Mouse (Mus musculus): ENCODE results near the gene Unc13b. TPM values are rescaled to one million over a fixed set of nuclear protein-coding genes. Genes with fewer than 3 reads are reported as not detected.
A peak's percentile ranks its signal among the peaks of the same experiment; 100 is the strongest.

The Unc13b gene
- total and polyA plus RNA-seq, 2 experiments from 2014 or later, result 7.9 to 40.2 TPM

- H3K27ac ChIP-seq (ENCODE audit: low read depth, low read length), result no peak overlapping the region
- WGBS, result 95% methylated on average over 2 of the region's 2 CpGs
- H3K36me3 ChIP-seq (ENCODE audit: insufficient read depth, low read length), result peaks cover 3% of the 10 kb centered on the region; the same call in 1 of the 2 replicates
- no peak overlapping the region for H3K4me3 ChIP-seq (ENCODE audit: low read depth, low read length)
- no peaks in the 10 kb centered on the region for H3K27me3 ChIP-seq (ENCODE audit: insufficient read depth, low read length)
- DNase-seq (ENCODE audit: low spot score) (no peak), ATAC-seq (ENCODE audit: low FRiP score) (no peak)
- H3K9me3 ChIP-seq (ENCODE audit: low read length), result no peaks in the 10 kb centered on the region
- H3K4me2 ChIP-seq (ENCODE audit: low read depth, low read length, poor library complexity, severe bottlenecking), result no peak overlapping the region
- no peak overlapping the region for H3K9ac ChIP-seq (replicated peaks; ENCODE audit: low read length, poor library complexity, severe bottlenecking)
- TF ChIP-seq CTCF (IDR thresholded peaks at IDR 0.05), result no peak
- H3K4me1 ChIP-seq (ENCODE audit: insufficient read depth, low read length), result no peaks in the 10 kb centered on the region
Observed at GRCm38 (mm10) chr4:43089950-43090349, 31.2 kb downstream of the Unc13b start.

DNA sequence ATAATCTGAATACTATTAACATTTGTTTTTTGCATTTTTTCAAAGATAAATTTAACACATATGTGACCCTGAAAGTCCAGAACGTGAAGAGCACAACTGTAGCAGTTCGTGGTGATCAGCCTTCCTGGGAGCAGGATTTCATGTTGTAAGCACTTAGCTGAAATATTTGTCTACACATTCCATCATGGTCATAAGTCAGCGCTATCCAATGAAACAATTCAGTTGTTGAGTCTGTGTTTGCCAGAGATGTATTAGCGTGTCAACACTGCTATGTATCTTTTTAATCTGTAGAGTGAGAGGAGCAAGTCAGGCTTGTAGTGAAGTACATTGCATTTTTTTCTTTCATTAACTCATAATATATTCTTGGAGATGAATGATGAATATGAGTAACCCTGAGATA is 32.4 kb downstream of the Unc13b start:
- Histone ChIP-seq H3K9me3 (ENCODE audit: low read length) (no peaks in the 10 kb centered on the region), H3K4me3 (ENCODE audit: low read depth, low read length) (no peak overlapping the region), H3K4me2 (ENCODE audit: low read depth, low read length, poor library complexity, severe bottlenecking) (no peak overlapping the region), H3K27me3 (ENCODE audit: insufficient read depth, low read length) (no peaks in the 10 kb centered on the region), H3K36me3 (ENCODE audit: insufficient read depth, low read length) (peaks cover 9% of the 10 kb centered on the region; the same call in 1 of the 2 replicates), H3K9ac (replicated peaks; ENCODE audit: low read length, poor library complexity, severe bottlenecking) (no peak overlapping the region), H3K4me1 (ENCODE audit: insufficient read depth, low read length) (no peaks in the 10 kb centered on the region), H3K27ac (ENCODE audit: low read depth, low read length) (no peak overlapping the region)
- DNase-seq (ENCODE audit: low spot score), result no peak
- ATAC-seq (ENCODE audit: low FRiP score), result no peak
- no peak for TF ChIP-seq CTCF (IDR thresholded peaks at IDR 0.05)
- WGBS, result 91% methylated on average over 4 of the region's 4 CpGs

DNA sequence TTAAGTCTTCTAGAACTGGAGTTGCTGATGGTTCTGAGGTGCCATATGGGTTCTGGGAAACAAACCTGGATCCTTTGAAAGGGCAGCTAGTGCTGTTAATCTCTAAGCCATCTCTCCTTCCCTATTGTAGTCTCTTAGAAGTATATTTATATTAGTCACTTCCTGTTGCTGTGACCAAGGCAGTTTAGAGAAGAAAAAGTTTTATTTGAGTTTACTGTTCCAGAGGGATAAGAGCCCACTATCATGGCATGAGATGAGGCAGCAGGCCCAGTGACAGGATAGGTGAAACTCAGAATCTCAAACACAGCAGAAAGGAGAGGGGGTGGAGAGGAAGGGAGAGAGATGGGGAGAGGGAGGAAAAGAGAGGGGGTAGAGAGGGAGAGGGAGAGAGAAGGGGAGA is 54.7 kb downstream of the Unc13b start:
- no peak for TF ChIP-seq CTCF (IDR thresholded peaks at IDR 0.05)
- no peaks in the 10 kb centered on the region for H3K27me3 ChIP-seq (ENCODE audit: insufficient read depth, low read length)
- H3K27ac ChIP-seq (ENCODE audit: low read depth, low read length), result no peak overlapping the region
- no peak overlapping the region for H3K9ac ChIP-seq (replicated peaks; ENCODE audit: low read length, poor library complexity, severe bottlenecking)
- H3K4me3 ChIP-seq (ENCODE audit: low read depth, low read length), result no peak overlapping the region
- no peaks in the 10 kb centered on the region for H3K4me1 ChIP-seq (ENCODE audit: insufficient read depth, low read length)
- no peak for ATAC-seq (ENCODE audit: low FRiP score)
- H3K36me3 ChIP-seq (ENCODE audit: insufficient read depth, low read length), result no peaks in the 10 kb centered on the region
- DNase-seq (ENCODE audit: low spot score), result no peak
- H3K4me2 ChIP-seq (ENCODE audit: low read depth, low read length, poor library complexity, severe bottlenecking), result no peak overlapping the region
- H3K9me3 ChIP-seq (ENCODE audit: low read length), result no peaks in the 10 kb centered on the region

DNA sequence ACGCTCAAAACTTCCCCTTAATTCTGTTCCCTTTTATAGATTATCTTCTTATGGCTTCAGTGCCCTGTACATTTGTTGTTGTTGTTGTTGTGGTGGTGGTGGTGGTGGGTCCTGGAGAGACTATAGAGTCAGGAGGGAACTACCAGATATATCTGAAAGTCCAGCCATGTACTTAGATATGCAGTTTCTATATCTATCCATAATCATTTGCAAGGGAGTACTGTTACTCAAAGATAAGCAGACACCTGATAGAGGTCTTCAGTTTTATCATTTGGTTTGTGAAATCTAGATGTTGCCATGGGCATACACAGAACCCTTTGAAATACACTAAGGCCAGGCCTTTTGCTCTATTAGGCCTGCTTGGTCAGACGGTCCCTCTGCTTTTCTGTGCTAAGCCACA is 55.8 kb downstream of the Unc13b start:
- TF ChIP-seq CTCF (IDR thresholded peaks at IDR 0.05), result no peak
- Histone ChIP-seq H3K4me1 (ENCODE audit: insufficient read depth, low read length) (no peaks in the 10 kb centered on the region), H3K4me2 (ENCODE audit: low read depth, low read length, poor library complexity, severe bottlenecking) (no peak overlapping the region), H3K9ac (replicated peaks; ENCODE audit: low read length, poor library complexity, severe bottlenecking) (no peak overlapping the region), H3K4me3 (ENCODE audit: low read depth, low read length) (no peak overlapping the region), H3K9me3 (ENCODE audit: low read length) (no peaks in the 10 kb centered on the region), H3K27ac (ENCODE audit: low read depth, low read length) (no peak overlapping the region), H3K36me3 (ENCODE audit: insufficient read depth, low read length) (no peaks in the 10 kb centered on the region), H3K27me3 (ENCODE audit: insufficient read depth, low read length) (no peaks in the 10 kb centered on the region)
- ATAC-seq (ENCODE audit: low FRiP score) (no peak), DNase-seq (ENCODE audit: low spot score) (no peak)
- 85% methylated on average over 2 of the region's 2 CpGs for WGBS

DNA sequence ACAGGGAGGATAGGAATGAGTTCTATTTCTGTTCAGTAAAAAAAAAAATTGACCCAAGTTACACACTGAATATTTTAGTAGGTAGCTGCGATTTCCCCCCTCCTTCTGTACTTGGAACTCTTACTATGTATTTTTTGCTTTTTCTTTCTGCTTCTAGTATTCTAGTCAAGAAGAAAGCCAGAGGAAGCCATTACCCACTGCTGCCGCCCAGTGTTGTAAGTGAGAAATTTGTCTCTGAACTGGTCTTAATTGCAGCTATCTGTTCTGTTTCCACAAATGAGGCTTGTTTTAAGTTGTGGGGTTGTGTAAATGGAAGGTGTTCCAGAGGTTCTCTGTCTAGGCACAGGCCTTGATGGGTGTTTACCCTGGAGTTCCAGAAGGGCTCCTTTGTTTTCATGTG is 56.2 kb downstream of the Unc13b start:
- Histone ChIP-seq H3K36me3 (ENCODE audit: insufficient read depth, low read length) (no peaks in the 10 kb centered on the region), H3K9ac (replicated peaks; ENCODE audit: low read length, poor library complexity, severe bottlenecking) (no peak overlapping the region), H3K27me3 (ENCODE audit: insufficient read depth, low read length) (no peaks in the 10 kb centered on the region), H3K4me1 (ENCODE audit: insufficient read depth, low read length) (no peaks in the 10 kb centered on the region), H3K4me3 (ENCODE audit: low read depth, low read length) (no peak overlapping the region), H3K4me2 (ENCODE audit: low read depth, low read length, poor library complexity, severe bottlenecking) (no peak overlapping the region), H3K9me3 (ENCODE audit: low read length) (no peaks in the 10 kb centered on the region), H3K27ac (ENCODE audit: low read depth, low read length) (no peak overlapping the region)
- ATAC-seq (ENCODE audit: low FRiP score) (no peak), DNase-seq (ENCODE audit: low spot score) (peak; percentile 78)
- 17% methylated on average over 2 of the region's 2 CpGs for WGBS
- peak; percentile 82 for TF ChIP-seq CTCF (IDR thresholded peaks at IDR 0.05)

GRCm38 (mm10) chr4:43116249-43116648 is 57.5 kb downstream of the Unc13b start:
- Histone ChIP-seq H3K9me3 (ENCODE audit: low read length) (no peaks in the 10 kb centered on the region), H3K27me3 (ENCODE audit: insufficient read depth, low read length) (no peaks in the 10 kb centered on the region), H3K36me3 (ENCODE audit: insufficient read depth, low read length) (no peaks in the 10 kb centered on the region), H3K4me1 (ENCODE audit: insufficient read depth, low read length) (no peaks in the 10 kb centered on the region), H3K27ac (ENCODE audit: low read depth, low read length) (no peak overlapping the region), H3K4me2 (ENCODE audit: low read depth, low read length, poor library complexity, severe bottlenecking) (no peak overlapping the region), H3K9ac (replicated peaks; ENCODE audit: low read length, poor library complexity, severe bottlenecking) (no peak overlapping the region), H3K4me3 (ENCODE audit: low read depth, low read length) (no peak overlapping the region)
- no peak for TF ChIP-seq CTCF (IDR thresholded peaks at IDR 0.05)
- DNase-seq (ENCODE audit: low spot score), result no peak
- no peak for ATAC-seq (ENCODE audit: low FRiP score)
- 86% methylated on average over 2 of the region's 2 CpGs for WGBS
